Mouse (Mus musculus): ENCODE results near the gene Cacng2. TPM values are rescaled to one million over a fixed set of nuclear protein-coding genes. Genes with fewer than 3 reads are reported as not detected.

Gene Cacng2
- polyA plus RNA-seq (2016; fragmentation: Nextera tagmentation; extraction: Ambion mirVana): 0.22 and 0.60 TPM in 2 replicates

DNA sequence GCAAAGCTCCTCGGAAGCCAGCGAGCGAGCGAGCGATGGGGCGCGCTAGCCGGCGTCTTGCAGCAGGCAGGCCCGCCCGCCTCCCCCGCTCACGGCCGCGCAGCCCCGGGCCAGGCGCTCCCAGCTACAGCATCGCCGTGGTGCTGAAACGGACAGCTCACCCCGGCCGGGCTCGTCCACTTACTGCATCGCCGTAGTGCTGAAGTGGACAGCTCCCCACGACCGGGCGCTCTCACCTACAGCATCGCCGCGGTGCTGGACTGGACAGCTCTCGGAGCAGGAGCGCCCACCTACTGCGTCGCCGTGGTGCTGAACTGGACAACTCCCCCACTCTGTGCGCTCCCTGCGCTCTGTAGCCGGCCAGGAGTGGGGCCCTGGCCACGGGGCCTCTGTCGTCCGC, at the start of gene Cacng2:
Gene Cacng2 (minus strand): TSS at position 325 of the 400 bp plus-strand sequence.
- under 1% methylated on average over 42 of the region's 42 CpGs for WGBS
- Histone ChIP-seq H3K36me3 (no peaks in the 10 kb centered on the region), H3K4me3 (peak within 1 kb of the TSS; percentile 56), H3K4me1 (peaks cover 13% of the 10 kb centered on the region), H3K9me3 (replicated peaks) (no peaks in the 10 kb centered on the region), H3K27me3 (ENCODE audit: low read depth, poor library complexity, severe bottlenecking) (peaks cover 36% of the 10 kb centered on the region), H3K27ac (replicated peaks) (peak within 1 kb of the TSS; percentile 72)
- DNase-seq (ENCODE audit: low spot score): peak; percentile 96

DNA sequence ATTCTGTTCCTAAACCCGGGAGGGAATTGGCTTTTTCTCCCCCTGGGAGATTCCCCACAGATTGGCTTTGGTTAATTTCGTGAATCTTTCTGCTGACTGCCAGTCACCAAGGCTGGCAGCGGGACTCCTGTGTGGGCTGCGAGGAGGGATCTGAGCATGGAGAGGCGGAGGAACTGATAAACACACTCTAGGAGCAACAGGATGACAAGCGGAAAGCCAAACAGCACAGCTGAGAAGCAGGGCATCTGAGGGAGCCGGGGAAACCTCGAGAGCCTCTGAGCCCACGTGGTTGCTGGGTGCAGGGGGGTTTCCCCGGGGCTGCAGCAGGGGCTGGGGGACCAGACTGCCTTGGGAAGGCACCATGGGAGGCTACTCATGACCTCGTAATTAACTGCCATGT, 49.7 kb upstream of the Cacng2 start:
- H3K27me3 ChIP-seq (ENCODE audit: low read depth, poor library complexity, severe bottlenecking): no peaks in the 10 kb centered on the region
- H3K4me3 ChIP-seq: no peak overlapping the region
- DNase-seq (ENCODE audit: low spot score): no peak
- 87% methylated on average over 11 of the region's 11 CpGs for WGBS
- H3K36me3 ChIP-seq: peaks cover 50% of the 10 kb centered on the region
- H3K4me1 ChIP-seq: peaks cover 23% of the 10 kb centered on the region
- no peaks in the 10 kb centered on the region for H3K9me3 ChIP-seq (replicated peaks)
- H3K27ac ChIP-seq (replicated peaks): no peak overlapping the region

DNA sequence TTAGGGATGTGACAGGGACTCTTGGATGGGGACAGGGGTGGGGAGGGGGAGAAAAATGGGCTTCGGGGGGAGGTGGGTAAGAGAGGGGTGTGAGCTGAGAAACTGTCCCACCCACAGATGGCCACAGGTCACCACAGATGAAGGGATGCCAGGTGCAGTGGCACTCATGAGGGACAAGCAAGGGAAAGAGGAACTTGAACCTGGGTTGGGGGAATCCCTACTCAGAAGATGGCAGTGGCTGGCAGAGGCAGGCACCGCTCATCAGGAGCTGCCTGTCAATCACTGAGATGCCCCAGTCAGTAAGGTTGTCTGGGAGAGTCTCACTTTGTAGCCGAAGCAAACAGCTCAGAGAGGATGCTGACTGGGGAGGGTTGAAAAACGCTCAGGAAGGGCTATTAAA, 45.5 kb upstream of the Cacng2 start:
- no peaks in the 10 kb centered on the region for H3K9me3 ChIP-seq (replicated peaks)
- H3K27ac ChIP-seq (replicated peaks): no peak overlapping the region
- H3K27me3 ChIP-seq (ENCODE audit: low read depth, poor library complexity, severe bottlenecking): no peaks in the 10 kb centered on the region
- no peaks in the 10 kb centered on the region for H3K4me1 ChIP-seq
- H3K36me3 ChIP-seq: peaks cover 84% of the 10 kb centered on the region
- no peak for DNase-seq (ENCODE audit: low spot score)
- no peak overlapping the region for H3K4me3 ChIP-seq
- 87% methylated on average over 4 of the region's 4 CpGs for WGBS

DNA sequence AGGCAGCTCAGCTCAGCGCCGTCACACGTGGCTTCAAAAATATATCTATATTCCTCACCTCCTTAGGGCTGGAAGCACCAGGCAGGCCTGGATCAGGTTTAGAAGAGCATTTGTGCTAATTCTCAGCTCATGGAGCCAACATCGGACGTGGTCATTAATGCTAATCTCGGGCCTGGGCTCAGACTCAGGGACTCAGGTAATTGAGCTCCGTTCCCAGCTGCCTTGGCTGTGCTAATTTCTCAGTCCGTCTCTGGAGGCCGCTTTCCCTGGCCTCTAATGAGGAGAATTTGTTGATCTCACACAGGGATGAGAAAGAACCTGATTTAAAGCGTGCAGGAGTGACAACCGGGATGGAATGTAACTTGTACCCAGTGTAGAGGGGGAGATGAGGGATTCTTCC, 44.6 kb upstream of the Cacng2 start:
- Histone ChIP-seq H3K27ac (replicated peaks) (no peak overlapping the region), H3K4me3 (no peak overlapping the region), H3K27me3 (ENCODE audit: low read depth, poor library complexity, severe bottlenecking) (no peaks in the 10 kb centered on the region), H3K9me3 (replicated peaks) (no peaks in the 10 kb centered on the region), H3K36me3 (peaks cover 88% of the 10 kb centered on the region), H3K4me1 (no peaks in the 10 kb centered on the region)
- no peak for DNase-seq (ENCODE audit: low spot score)
- WGBS: 85% methylated on average over 11 of the region's 11 CpGs

DNA sequence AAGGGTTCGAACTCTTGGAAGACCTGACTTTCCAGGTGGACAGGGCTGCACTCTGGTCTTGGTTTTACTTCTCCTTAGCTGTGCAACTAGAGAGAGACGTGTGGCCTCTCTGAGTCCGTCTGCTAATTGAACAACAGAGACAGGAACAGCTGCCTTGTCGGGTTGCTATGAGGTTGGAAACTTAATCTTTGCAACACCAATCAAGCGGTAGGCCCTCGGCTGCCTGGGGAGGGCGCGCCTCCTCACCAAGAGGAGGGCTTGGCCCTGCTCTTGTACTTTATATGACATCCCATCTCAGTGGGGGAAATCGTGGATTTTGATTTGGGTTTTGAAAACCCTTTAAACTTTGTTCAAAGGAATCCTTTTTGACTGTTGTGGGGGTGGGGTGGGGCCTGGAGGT, 42.1 kb upstream of the Cacng2 start:
- 85% methylated on average over 9 of the region's 9 CpGs for WGBS
- no peaks in the 10 kb centered on the region for H3K4me1 ChIP-seq
- no peak overlapping the region for H3K4me3 ChIP-seq
- DNase-seq (ENCODE audit: low spot score): no peak
- H3K27me3 ChIP-seq (ENCODE audit: low read depth, poor library complexity, severe bottlenecking): no peaks in the 10 kb centered on the region
- H3K36me3 ChIP-seq: peaks cover 86% of the 10 kb centered on the region
- H3K9me3 ChIP-seq (replicated peaks): no peaks in the 10 kb centered on the region
- H3K27ac ChIP-seq (replicated peaks): no peak overlapping the region

DNA sequence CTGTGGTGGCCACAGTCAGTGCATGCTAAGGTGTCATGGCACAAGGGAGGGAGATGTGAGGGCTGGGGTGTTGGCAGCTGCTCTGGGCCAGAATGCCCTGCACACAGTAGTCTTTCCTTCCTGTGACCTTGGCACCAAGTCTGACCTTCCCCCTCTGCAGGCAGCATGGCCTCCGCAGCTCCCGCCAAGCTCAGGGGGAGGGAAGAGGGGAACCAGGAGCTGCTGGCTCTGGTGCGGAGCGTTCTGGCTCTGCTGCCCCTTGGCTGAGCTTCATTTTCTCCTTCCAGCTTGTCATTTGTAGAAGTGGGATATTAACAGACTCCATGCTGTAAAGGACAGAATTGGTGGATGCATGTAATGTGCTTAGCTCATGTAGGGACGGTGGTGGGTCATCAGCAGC, 38.5 kb upstream of the Cacng2 start:
- Histone ChIP-seq H3K9me3 (replicated peaks) (no peaks in the 10 kb centered on the region), H3K27ac (replicated peaks) (no peak overlapping the region), H3K4me3 (no peak overlapping the region), H3K27me3 (ENCODE audit: low read depth, poor library complexity, severe bottlenecking) (no peaks in the 10 kb centered on the region), H3K4me1 (peaks cover 6% of the 10 kb centered on the region), H3K36me3 (peaks cover 50% of the 10 kb centered on the region)
- DNase-seq (ENCODE audit: low spot score): no peak
- WGBS: 85% methylated on average over 5 of the region's 5 CpGs

DNA sequence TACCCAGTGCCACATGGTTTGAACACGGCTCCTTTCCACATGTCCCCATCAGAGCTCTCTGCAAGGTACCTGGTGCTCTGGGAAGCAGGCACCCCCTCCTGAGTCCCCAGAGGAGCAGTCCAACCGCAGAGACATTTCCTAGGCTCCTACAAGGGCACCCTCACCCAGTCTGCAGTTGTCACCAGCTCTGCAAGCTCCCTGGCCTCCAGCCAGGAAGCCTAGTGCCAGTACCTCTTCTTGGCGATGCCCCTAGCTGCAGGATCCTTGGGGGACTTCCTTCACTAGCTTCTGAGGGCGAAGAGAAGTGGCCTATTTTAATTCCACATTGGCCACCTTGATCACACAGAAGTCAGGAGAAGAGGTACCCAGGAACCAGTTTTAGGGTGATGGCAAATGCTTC, 38.0 kb upstream of the Cacng2 start:
- H3K4me3 ChIP-seq: no peak overlapping the region
- H3K36me3 ChIP-seq: peaks cover 45% of the 10 kb centered on the region
- no peak for DNase-seq (ENCODE audit: low spot score)
- 74% methylated on average over 4 of the region's 4 CpGs for WGBS
- H3K9me3 ChIP-seq (replicated peaks): no peaks in the 10 kb centered on the region
- H3K27me3 ChIP-seq (ENCODE audit: low read depth, poor library complexity, severe bottlenecking): no peaks in the 10 kb centered on the region
- H3K4me1 ChIP-seq: peaks cover 11% of the 10 kb centered on the region
- no peak overlapping the region for H3K27ac ChIP-seq (replicated peaks)

DNA sequence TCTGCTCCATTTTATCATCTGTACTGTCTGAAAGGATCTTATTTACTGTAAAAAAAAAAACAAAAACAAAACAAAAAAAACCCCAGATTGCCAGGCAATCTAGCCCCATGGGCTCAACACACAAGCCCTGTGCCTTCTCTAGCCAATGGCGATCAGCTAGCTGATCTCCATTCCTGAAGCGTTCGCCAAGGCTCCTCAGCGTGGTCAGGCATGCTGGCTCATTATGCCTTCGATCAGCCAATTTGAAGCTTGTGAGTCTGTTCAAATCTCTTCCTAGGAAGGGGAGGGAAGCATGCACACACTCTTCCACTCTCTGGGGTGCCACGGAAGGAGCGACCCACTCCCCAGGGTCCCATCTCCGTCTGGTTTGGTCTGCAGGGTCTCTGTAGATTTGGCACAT, 37.5 kb upstream of the Cacng2 start:
- DNase-seq (ENCODE audit: low spot score): no peak
- WGBS: 85% methylated on average over 8 of the region's 8 CpGs
- H3K4me3 ChIP-seq: no peak overlapping the region
- H3K9me3 ChIP-seq (replicated peaks): no peaks in the 10 kb centered on the region
- no peak overlapping the region for H3K27ac ChIP-seq (replicated peaks)
- no peaks in the 10 kb centered on the region for H3K27me3 ChIP-seq (ENCODE audit: low read depth, poor library complexity, severe bottlenecking)
- peaks cover 16% of the 10 kb centered on the region for H3K4me1 ChIP-seq
- peaks cover 40% of the 10 kb centered on the region for H3K36me3 ChIP-seq

DNA sequence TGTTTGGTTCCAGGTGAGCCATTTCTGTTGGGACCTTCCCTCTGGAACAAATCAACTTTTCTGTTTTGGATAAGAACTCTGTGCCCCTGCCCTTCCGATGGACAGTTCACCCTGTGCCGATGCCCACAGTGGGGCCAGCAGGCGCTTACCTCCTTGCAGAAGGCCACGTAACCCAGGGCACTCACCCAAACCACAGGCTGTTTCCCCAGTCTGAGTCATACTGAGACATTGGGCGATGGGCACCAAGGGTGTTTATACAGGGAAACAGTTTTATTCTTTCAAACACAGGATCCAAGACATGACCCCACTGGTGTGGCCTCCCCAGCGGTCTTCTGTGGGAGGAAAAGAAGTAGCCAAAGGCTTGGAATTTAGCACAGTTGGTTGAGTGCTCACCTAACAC, 35.6 kb upstream of the Cacng2 start:
- Histone ChIP-seq H3K9me3 (replicated peaks) (no peaks in the 10 kb centered on the region), H3K4me1 (peaks cover 16% of the 10 kb centered on the region), H3K4me3 (no peak overlapping the region), H3K27ac (replicated peaks) (no peak overlapping the region), H3K36me3 (peaks cover 22% of the 10 kb centered on the region), H3K27me3 (ENCODE audit: low read depth, poor library complexity, severe bottlenecking) (no peaks in the 10 kb centered on the region)
- no peak for DNase-seq (ENCODE audit: low spot score)
- WGBS: 88% methylated on average over 6 of the region's 6 CpGs

DNA sequence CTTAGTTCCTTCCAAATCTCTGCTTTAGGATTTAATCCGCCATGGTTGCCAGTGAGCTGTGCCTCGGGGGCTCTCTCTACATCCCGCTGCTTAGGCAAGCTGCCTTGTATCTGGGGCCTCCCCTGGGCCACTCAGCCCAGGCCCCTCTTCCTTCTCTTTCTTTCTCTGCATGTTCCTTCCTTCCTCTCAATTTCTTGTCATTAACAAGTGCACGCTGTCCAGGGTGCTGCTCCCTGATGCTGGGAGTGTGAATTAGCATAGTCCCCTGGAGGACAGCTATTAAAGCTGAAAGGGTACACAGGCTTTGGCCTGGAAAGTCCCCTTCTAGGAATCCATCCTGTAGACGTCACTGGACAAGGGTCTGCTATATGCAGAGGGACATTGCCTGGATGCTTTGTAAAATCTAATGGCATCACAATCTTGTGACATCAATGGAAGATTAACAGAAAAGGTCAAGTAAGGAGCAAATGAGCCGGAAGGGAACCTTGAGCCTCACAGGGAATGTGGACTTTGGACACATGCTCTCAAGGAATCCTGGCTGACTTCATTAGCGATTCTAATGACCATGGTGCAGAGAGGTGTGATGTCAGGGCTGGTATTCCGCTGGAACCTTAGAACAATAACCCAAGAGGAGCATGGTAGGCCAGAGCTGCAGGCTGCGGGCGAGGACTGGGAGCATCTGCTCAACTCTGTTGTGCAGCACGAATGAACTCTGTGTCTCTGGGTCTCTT, 33.4 kb upstream of the Cacng2 start:
- no peak for DNase-seq (ENCODE audit: low spot score)
- Histone ChIP-seq H3K4me1 (peaks cover 16% of the 10 kb centered on the region), H3K9me3 (replicated peaks) (no peaks in the 10 kb centered on the region), H3K4me3 (no peak overlapping the region), H3K27ac (replicated peaks) (peak overlapping the region; percentile 1; the same call in 1 of the 2 replicates), H3K36me3 (peaks cover 1% of the 10 kb centered on the region; the same call in 1 of the 2 replicates), H3K27me3 (ENCODE audit: low read depth, poor library complexity, severe bottlenecking) (no peaks in the 10 kb centered on the region)
- 54% methylated on average over 11 of the region's 11 CpGs for WGBS

DNA sequence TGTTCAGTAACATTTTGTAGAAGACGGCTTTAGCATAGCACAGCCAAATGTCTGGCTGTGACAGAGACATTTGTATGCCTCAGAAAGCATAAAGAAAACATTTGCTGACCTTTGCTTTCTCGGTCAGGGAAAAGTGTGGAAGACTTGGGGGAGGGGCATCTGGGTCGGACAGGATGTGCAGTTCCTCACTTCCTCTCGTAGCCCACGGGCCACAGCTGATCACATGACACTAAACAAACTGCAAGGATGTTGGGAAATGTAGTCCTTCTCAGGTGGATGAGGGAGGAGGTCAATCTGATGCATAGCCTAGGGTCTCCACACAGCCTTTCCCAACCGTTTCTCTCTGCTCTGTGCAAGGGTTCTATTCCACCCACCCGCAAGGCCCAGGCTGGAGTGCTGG, 28.7 kb upstream of the Cacng2 start:
- H3K27ac ChIP-seq (replicated peaks): no peak overlapping the region
- peaks cover 19% of the 10 kb centered on the region for H3K4me1 ChIP-seq
- H3K9me3 ChIP-seq (replicated peaks): no peaks in the 10 kb centered on the region
- H3K36me3 ChIP-seq: no peaks in the 10 kb centered on the region
- no peak for DNase-seq (ENCODE audit: low spot score)
- 81% methylated on average over 7 of the region's 7 CpGs for WGBS
- H3K4me3 ChIP-seq: no peak overlapping the region
- H3K27me3 ChIP-seq (ENCODE audit: low read depth, poor library complexity, severe bottlenecking): no peaks in the 10 kb centered on the region

DNA sequence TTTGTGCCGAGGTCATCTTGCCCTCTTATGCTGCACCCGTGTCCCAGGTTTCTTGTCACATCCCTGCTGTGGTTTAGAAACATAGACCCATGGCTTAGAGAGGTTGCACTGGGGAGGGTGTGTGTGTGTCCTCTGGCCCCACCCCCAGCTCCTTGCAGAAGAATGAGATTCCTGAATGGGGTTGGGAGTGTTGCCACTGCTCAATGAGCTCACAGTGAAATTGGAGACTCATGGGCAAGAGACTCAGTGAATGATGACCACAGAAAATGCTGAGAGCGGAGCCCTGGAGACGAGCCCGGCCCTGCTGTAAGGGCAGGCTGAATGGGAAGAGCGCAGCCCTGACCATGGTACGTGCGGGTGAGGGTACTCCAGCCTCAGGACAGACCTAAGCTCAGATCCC, 20.4 kb upstream of the Cacng2 start:
- H3K4me1 ChIP-seq: peaks cover 13% of the 10 kb centered on the region
- no peaks in the 10 kb centered on the region for H3K27me3 ChIP-seq (ENCODE audit: low read depth, poor library complexity, severe bottlenecking)
- H3K4me3 ChIP-seq: no peak overlapping the region
- 64% methylated on average over 8 of the region's 8 CpGs for WGBS
- no peaks in the 10 kb centered on the region for H3K9me3 ChIP-seq (replicated peaks)
- H3K27ac ChIP-seq (replicated peaks): peak overlapping the region; percentile 3; the same call in 1 of the 2 replicates
- H3K36me3 ChIP-seq: no peaks in the 10 kb centered on the region
- no peak for DNase-seq (ENCODE audit: low spot score)

DNA sequence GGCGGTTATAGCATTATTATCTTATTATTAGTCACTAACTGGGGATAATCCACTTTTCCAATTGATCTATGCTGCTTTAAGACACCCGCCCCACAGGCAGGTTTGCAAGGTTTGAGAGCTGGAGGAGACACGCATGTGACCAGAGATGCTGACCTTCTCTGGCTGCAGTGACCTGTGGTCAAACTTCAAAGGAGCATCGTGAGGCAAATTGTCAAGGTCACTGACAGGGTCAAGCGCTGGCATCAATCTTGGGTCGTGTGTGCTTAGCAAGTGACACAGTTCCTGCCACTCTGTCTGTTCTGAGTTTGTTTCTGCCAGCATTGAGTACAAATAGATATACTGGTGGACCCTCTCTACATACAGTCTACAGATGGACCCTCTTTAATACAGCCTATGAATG, 14.8 kb upstream of the Cacng2 start:
- Histone ChIP-seq H3K27me3 (ENCODE audit: low read depth, poor library complexity, severe bottlenecking) (no peaks in the 10 kb centered on the region), H3K27ac (replicated peaks) (no peak overlapping the region), H3K4me3 (no peak overlapping the region), H3K36me3 (no peaks in the 10 kb centered on the region), H3K4me1 (peaks cover 26% of the 10 kb centered on the region), H3K9me3 (replicated peaks) (no peaks in the 10 kb centered on the region)
- WGBS: 48% methylated on average over 6 of the region's 6 CpGs
- DNase-seq (ENCODE audit: low spot score): no peak
